Mouse (Mus musculus): ENCODE results near the gene Tpo. TPM values are rescaled to one million over a fixed set of nuclear protein-coding genes. Genes with fewer than 3 reads are reported as not detected.

The Tpo gene
- 0.21 TPM in 1 of 2 replicates, not detected in the other for polyA plus RNA-seq (2015; fragmentation: Nextera tagmentation; extraction: Ambion mirVana)

GRCm38 (mm10) chr12:30132524-30132923 is at the start of gene Tpo:
TSS of gene Tpo (minus strand) at chr12:30132624.
- no peak within 1 kb of the TSS for H3K4me2 ChIP-seq
- no peak within 1 kb of the TSS for H3K9ac ChIP-seq
- ATAC-seq (ENCODE audit: low FRiP score): no peak
- no peak within 1 kb of the TSS for H3K27ac ChIP-seq
- H3K27me3 ChIP-seq: no peaks in the 10 kb centered on the region
- WGBS: 90% methylated on average over 4 of the region's 4 CpGs
- H3K4me3 ChIP-seq: no peak within 1 kb of the TSS
- H3K4me1 ChIP-seq (replicated peaks): peaks cover 4% of the 10 kb centered on the region; the same call in 1 of the 2 replicates
- no peaks in the 10 kb centered on the region for H3K36me3 ChIP-seq
- H3K9me3 ChIP-seq: no peaks in the 10 kb centered on the region

GRCm38 (mm10) chr12:30181721-30182120 is 49.3 kb upstream of the Tpo start:
- H3K9me3 ChIP-seq: no peaks in the 10 kb centered on the region
- H3K27me3 ChIP-seq: no peaks in the 10 kb centered on the region
- no peak overlapping the region for H3K9ac ChIP-seq
- H3K4me1 ChIP-seq (replicated peaks): no peaks in the 10 kb centered on the region
- no peak overlapping the region for H3K27ac ChIP-seq
- H3K4me2 ChIP-seq: no peak overlapping the region
- WGBS: 86% methylated on average over 3 of the region's 3 CpGs
- H3K36me3 ChIP-seq: no peaks in the 10 kb centered on the region
- H3K4me3 ChIP-seq: no peak overlapping the region
- no peak for ATAC-seq (ENCODE audit: low FRiP score)

DNA sequence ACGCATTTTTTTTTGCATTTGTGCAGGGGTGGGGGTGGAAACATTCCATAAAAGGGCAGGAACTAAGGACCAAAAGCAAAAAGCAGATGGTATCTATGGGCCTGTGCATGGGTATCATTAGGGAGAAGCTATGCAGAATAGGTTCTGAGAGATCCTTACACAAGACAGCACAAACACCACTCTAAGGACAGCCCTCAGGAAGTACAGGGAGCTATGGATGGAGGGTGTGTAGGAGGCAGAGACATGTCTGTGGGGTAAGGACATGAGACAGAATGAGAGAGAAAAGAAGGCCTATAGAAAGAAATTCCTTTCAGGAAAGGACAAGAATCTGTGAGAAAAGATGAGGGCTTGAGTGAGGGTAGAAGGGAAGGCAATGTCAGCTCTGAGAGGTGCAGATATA is 47.2 kb upstream of the Tpo start:
- Histone ChIP-seq H3K36me3 (no peaks in the 10 kb centered on the region), H3K4me2 (no peak overlapping the region), H3K9me3 (no peaks in the 10 kb centered on the region), H3K9ac (no peak overlapping the region), H3K4me3 (no peak overlapping the region), H3K27me3 (no peaks in the 10 kb centered on the region), H3K27ac (no peak overlapping the region), H3K4me1 (replicated peaks) (no peaks in the 10 kb centered on the region)
- no peak for ATAC-seq (ENCODE audit: low FRiP score)
- WGBS: 89% methylated on average over 1 of the region's 1 CpGs

DNA sequence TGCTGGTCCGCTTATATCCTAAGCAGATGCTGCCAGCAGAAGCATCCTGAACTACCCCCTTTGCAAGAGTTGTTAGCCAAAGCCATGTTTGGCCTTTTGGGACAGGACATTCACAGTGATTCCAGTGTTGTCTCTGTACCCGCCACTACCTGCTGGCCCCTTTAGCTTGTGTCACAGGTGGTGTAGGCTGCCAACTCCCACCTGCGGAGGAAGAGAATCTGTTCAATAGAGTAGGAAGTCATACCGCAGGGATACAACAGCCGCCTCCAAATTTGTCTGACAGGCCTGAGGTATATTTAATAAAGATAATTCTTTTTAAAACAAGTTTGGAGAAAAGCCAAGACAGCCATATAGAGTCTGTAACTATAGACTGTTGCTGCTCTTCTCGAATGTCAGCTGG is 45.5 kb upstream of the Tpo start:
- H3K27ac ChIP-seq: no peak overlapping the region
- H3K9ac ChIP-seq: no peak overlapping the region
- no peak overlapping the region for H3K4me3 ChIP-seq
- no peaks in the 10 kb centered on the region for H3K36me3 ChIP-seq
- H3K4me2 ChIP-seq: no peak overlapping the region
- no peaks in the 10 kb centered on the region for H3K4me1 ChIP-seq (replicated peaks)
- WGBS: 89% methylated on average over 6 of the region's 6 CpGs
- no peaks in the 10 kb centered on the region for H3K27me3 ChIP-seq
- no peak for ATAC-seq (ENCODE audit: low FRiP score)
- no peaks in the 10 kb centered on the region for H3K9me3 ChIP-seq

- Histone ChIP-seq H3K27ac (no peak overlapping the region), H3K36me3 (no peaks in the 10 kb centered on the region), H3K27me3 (no peaks in the 10 kb centered on the region), H3K4me3 (no peak overlapping the region), H3K4me2 (no peak overlapping the region), H3K9me3 (no peaks in the 10 kb centered on the region), H3K9ac (no peak overlapping the region), H3K4me1 (replicated peaks) (no peaks in the 10 kb centered on the region)
- ATAC-seq (ENCODE audit: low FRiP score): no peak
- 87% methylated on average over 2 of the region's 2 CpGs for WGBS
Observed at GRCm38 (mm10) chr12:30177529-30177928, 45.1 kb upstream of the Tpo start.

GRCm38 (mm10) chr12:30168491-30168890 is 36.1 kb upstream of the Tpo start:
- Histone ChIP-seq H3K27me3 (no peaks in the 10 kb centered on the region), H3K4me3 (no peak overlapping the region), H3K9me3 (no peaks in the 10 kb centered on the region), H3K9ac (no peak overlapping the region), H3K27ac (no peak overlapping the region), H3K4me2 (no peak overlapping the region), H3K4me1 (replicated peaks) (no peaks in the 10 kb centered on the region), H3K36me3 (no peaks in the 10 kb centered on the region)
- WGBS: 83% methylated on average over 3 of the region's 3 CpGs
- no peak for ATAC-seq (ENCODE audit: low FRiP score)

GRCm38 (mm10) chr12:30164538-30164937 is 32.1 kb upstream of the Tpo start:
- Histone ChIP-seq H3K9ac (no peak overlapping the region), H3K4me3 (no peak overlapping the region), H3K36me3 (no peaks in the 10 kb centered on the region), H3K27me3 (no peaks in the 10 kb centered on the region), H3K9me3 (no peaks in the 10 kb centered on the region), H3K4me2 (no peak overlapping the region), H3K4me1 (replicated peaks) (no peaks in the 10 kb centered on the region), H3K27ac (no peak overlapping the region)
- no peak for ATAC-seq (ENCODE audit: low FRiP score)
- WGBS: 83% methylated on average over 5 of the region's 5 CpGs

- Histone ChIP-seq H3K9ac (no peak overlapping the region), H3K4me2 (no peak overlapping the region), H3K4me3 (no peak overlapping the region), H3K27me3 (no peaks in the 10 kb centered on the region), H3K9me3 (no peaks in the 10 kb centered on the region), H3K36me3 (no peaks in the 10 kb centered on the region), H3K27ac (no peak overlapping the region), H3K4me1 (replicated peaks) (no peaks in the 10 kb centered on the region)
- ATAC-seq (ENCODE audit: low FRiP score): no peak
- WGBS: 94% methylated on average over 6 of the region's 6 CpGs
Observed at GRCm38 (mm10) chr12:30164005-30164404, 31.6 kb upstream of the Tpo start.

GRCm38 (mm10) chr12:30161731-30162406 is 29.4 kb upstream of the Tpo start:
- H3K9ac ChIP-seq: no peak overlapping the region
- H3K4me3 ChIP-seq: no peak overlapping the region
- no peak overlapping the region for H3K27ac ChIP-seq
- ATAC-seq (ENCODE audit: low FRiP score): no peak
- WGBS: 87% methylated on average over 5 of the region's 5 CpGs
- H3K27me3 ChIP-seq: no peaks in the 10 kb centered on the region
- H3K4me1 ChIP-seq (replicated peaks): no peaks in the 10 kb centered on the region
- no peaks in the 10 kb centered on the region for H3K36me3 ChIP-seq
- H3K9me3 ChIP-seq: no peaks in the 10 kb centered on the region
- H3K4me2 ChIP-seq: no peak overlapping the region

DNA sequence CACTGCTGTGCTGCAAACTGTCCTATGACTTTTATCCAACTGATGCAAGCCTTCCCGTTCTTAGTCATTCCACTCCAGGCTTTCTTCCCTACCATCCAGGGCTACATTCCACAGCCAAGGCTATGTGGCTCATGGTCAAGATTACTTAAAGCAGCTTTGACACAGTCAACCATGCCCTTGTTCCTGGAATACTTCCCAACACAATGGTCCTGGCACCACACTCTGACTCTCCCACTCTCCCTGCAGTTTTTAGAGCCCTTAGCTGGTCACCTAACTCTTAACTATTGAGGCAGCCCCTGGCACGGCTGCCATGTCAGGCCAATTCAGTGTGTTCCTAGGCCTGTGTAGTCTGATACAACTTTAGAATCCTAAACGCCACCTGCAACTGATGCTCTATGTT is 28.1 kb upstream of the Tpo start:
- no peaks in the 10 kb centered on the region for H3K36me3 ChIP-seq
- no peaks in the 10 kb centered on the region for H3K9me3 ChIP-seq
- no peak for ATAC-seq (ENCODE audit: low FRiP score)
- no peak overlapping the region for H3K4me3 ChIP-seq
- H3K4me2 ChIP-seq: no peak overlapping the region
- no peaks in the 10 kb centered on the region for H3K27me3 ChIP-seq
- H3K4me1 ChIP-seq (replicated peaks): no peaks in the 10 kb centered on the region
- WGBS: 89% methylated on average over 3 of the region's 3 CpGs
- H3K9ac ChIP-seq: no peak overlapping the region
- no peak overlapping the region for H3K27ac ChIP-seq

DNA sequence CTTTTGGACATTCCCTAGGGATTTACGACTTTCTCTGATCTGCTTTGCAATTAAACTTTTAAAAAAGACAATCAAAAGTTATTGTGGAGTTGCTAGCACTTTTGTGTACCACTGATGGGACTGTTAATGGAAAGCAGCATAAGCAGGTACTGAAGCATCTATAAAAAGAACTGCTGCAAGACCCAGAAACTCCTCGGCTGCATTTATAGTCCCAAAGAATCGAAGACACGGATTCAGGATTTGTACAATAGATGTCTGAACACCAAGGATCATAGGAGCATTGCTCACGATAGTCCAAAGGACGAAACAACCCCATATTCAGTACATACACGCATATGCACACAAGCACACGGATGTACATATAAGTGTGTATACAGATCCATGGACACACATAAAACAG is 27.4 kb upstream of the Tpo start:
- Histone ChIP-seq H3K27ac (no peak overlapping the region), H3K4me3 (no peak overlapping the region), H3K9me3 (no peaks in the 10 kb centered on the region), H3K36me3 (no peaks in the 10 kb centered on the region), H3K27me3 (no peaks in the 10 kb centered on the region), H3K4me1 (replicated peaks) (no peaks in the 10 kb centered on the region), H3K9ac (no peak overlapping the region), H3K4me2 (no peak overlapping the region)
- ATAC-seq (ENCODE audit: low FRiP score): no peak
- WGBS: 94% methylated on average over 8 of the region's 8 CpGs

DNA sequence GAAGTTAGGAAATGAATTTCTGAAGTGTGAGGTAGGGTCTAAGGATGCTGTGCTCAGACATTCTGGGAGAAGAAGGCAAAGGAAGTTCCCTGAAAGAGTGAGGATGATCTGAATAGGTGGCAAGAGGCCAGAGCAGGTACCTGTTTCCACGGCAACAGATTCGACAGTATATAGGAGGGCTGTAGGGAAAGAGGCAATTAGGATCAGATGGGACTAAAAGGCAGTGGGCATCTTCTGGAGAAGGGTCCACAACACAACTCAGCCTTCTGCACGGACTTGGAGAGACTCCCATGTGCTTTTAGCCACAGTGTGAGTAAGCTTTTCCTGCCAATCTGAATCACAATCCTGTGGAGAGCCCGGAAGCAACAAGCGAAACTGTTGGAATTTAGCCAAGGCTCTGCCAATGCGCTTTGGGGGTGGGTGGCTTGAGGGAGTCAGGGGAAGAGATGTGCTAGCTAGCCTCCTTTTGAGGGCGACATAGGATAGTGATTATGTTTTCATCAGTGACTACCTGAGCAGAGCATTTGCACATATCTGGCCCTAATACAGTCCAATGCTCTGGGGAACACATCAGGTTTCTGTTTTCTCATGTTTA is 21.8 kb upstream of the Tpo start:
- H3K27ac ChIP-seq: no peak overlapping the region
- ATAC-seq (ENCODE audit: low FRiP score): no peak
- H3K4me3 ChIP-seq: no peak overlapping the region
- H3K36me3 ChIP-seq: no peaks in the 10 kb centered on the region
- H3K4me2 ChIP-seq: no peak overlapping the region
- H3K27me3 ChIP-seq: no peaks in the 10 kb centered on the region
- 58% methylated on average over 7 of the region's 7 CpGs for WGBS
- H3K9ac ChIP-seq: no peak overlapping the region
- peaks cover 3% of the 10 kb centered on the region for H3K4me1 ChIP-seq (replicated peaks)
- no peaks in the 10 kb centered on the region for H3K9me3 ChIP-seq

DNA sequence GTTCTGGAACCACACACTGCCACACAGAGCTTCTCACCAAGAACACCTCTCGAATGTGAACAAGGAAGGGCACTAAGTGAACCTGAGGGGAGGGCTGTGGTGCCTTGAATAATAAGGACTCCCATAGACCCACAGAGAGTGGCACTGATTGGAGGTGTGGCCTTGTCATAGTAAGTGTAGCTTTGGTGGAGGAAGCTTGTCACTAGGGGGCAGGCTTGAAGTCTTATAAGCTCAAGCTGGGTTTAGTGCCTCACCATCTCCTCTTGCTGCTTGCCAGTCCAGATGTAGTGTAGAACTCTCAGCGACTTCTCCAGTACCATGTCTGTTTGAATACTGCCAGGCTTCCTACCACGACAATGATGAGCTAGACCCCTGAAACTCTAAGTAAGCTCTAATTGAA is 9.7 kb upstream of the Tpo start:
- no peak overlapping the region for H3K4me3 ChIP-seq
- no peaks in the 10 kb centered on the region for H3K9me3 ChIP-seq
- ATAC-seq (ENCODE audit: low FRiP score): no peak
- H3K4me1 ChIP-seq (replicated peaks): no peaks in the 10 kb centered on the region
- H3K27ac ChIP-seq: no peak overlapping the region
- no peaks in the 10 kb centered on the region for H3K27me3 ChIP-seq
- H3K36me3 ChIP-seq: no peaks in the 10 kb centered on the region
- WGBS: 68% methylated on average over 3 of the region's 3 CpGs
- H3K9ac ChIP-seq: no peak overlapping the region
- H3K4me2 ChIP-seq: no peak overlapping the region

All from hindbrain, embryonic 13.5 days (tissue).